Mouse (Mus musculus) heart, embryonic 16.5 days (tissue): Measurements from ENCODE around the gene Wfdc12. TPM values are rescaled to one million over a fixed set of nuclear protein-coding genes. Genes with fewer than 3 reads are reported as not detected.
A peak's percentile ranks its signal among the peaks of the same experiment; 100 is the strongest.

ENCODE experiments used
- ATAC-seq: fragments of 200-750 bp; cut with Nextera tagmentation; replicated peaks from 2 replicates; pipeline ENCODE4 v1.8.0; 2017; ENCODE audit warnings: moderate number of reproducible peaks; ENCODE audit not compliant: insufficient read depth, low FRiP score; ENCODE audit errors: extremely low read depth
- H3K27ac ChIP-seq: fragments of 300-500 bp; sonication (generic); 2 replicates; pipeline ENCODE4 v1.5.1; 2014; ENCODE audit warnings: mild to moderate bottlenecking, low read length, control low read depth, moderate library complexity
- H3K27me3 ChIP-seq: fragments of 300-500 bp; sonication (generic); 2 replicates; pipeline ENCODE4 v1.6.1; 2014; ENCODE audit warnings: low read length, mixed read lengths; ENCODE audit not compliant: control insufficient read depth, insufficient read depth
- H3K36me3 ChIP-seq: fragments of 300-500 bp; sonication (generic); 2 replicates; pipeline ENCODE4 v1.6.1; 2014; ENCODE audit not compliant: control insufficient read depth, insufficient read depth
- H3K4me1 ChIP-seq: fragments of 300-500 bp; sonication (generic); 2 replicates; pipeline ENCODE4 v1.6.1; 2014; ENCODE audit warnings: low read length, mixed read lengths; ENCODE audit not compliant: control insufficient read depth, insufficient read depth
- H3K4me2 ChIP-seq: fragments of 300-500 bp; sonication (generic); 2 replicates; pipeline ENCODE4 v1.6.1; 2014; ENCODE audit warnings: low read depth, mild to moderate bottlenecking, control low read depth, low read length
- H3K4me3 ChIP-seq: fragments of 300-500 bp; sonication (generic); 2 replicates; pipeline ENCODE4 v1.5.1; 2014; ENCODE audit warnings: mild to moderate bottlenecking, control low read depth, low read length
- H3K9ac ChIP-seq: fragments of 300-500 bp; sonication (generic); 2 replicates; pipeline ENCODE4 v1.6.1; 2014; ENCODE audit warnings: low read length, control low read depth
- H3K9me3 ChIP-seq: fragments of 300-500 bp; sonication (generic); replicated peaks from 2 replicates; pipeline ENCODE4 v1.6.1; 2016; ENCODE audit warnings: low read length; ENCODE audit not compliant: control insufficient read depth
- WGBS: fragments of 180-500 bp; shearing (Covaris S2); extraction: QIAGEN DNeasy Blood & Tissue Kit; methylation state at CpG from one replicate; pipeline ENCODE4 v1.1.7; 2014; 5-methylcytosine and 5-hydroxymethylcytosine counted together
- polyA plus RNA-seq: library from polyadenylated mRNA; unstranded; fragments of >200 nt; fragmentation: Nextera tagmentation; extraction: Ambion mirVana; gene quantifications from 2 replicates; pipeline ENCODE4 v1.2.1, GENCODE M21; 2015

Wfdc12 gene
- polyA plus RNA-seq, 1 experiment from 2014 or later: not detected

DNA sequence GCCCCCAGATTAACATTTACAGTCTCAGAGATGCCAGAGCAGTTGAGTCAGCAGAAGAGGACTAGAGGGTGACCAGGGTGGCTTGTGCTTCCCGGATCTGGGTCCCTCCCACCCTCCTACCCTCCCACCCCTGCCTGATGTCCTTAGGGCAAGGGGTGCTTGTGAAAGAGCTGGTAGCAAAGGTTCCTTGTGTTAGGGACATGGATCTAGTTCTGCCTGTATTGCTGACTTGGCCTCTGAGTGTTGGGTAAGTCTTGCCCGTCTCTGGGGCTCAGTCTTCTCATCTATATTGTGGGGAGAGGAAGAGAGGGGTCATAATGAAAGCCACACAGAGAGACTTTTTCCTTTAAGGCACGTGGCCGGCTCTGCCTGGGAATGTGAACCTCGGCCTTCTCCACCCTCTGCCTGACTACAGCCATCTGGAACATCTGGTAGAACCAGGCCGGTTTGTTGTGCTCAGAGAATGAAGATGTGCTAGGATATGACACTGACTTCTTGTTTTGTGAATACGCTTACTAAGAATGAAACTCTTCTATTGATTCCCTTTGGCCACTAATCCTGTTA, 7.6 kb downstream of the Wfdc12 start, which contains the start of gene Wfdc5:
TSS of gene Wfdc5 (minus strand) at position 51 of the 564 bp plus-strand sequence.
- Histone ChIP-seq H3K9ac (no peak within 1 kb of the TSS), H3K4me3 (no peak within 1 kb of the TSS), H3K4me2 (no peak within 1 kb of the TSS), H3K27me3 (no peaks in the 10 kb centered on the region), H3K36me3 (no peaks in the 10 kb centered on the region), H3K27ac (no peak within 1 kb of the TSS), H3K4me1 (no peaks in the 10 kb centered on the region), H3K9me3 (no peaks in the 10 kb centered on the region)
- no peak for ATAC-seq
- 76% methylated on average over 7 of the region's 7 CpGs for WGBS

DNA sequence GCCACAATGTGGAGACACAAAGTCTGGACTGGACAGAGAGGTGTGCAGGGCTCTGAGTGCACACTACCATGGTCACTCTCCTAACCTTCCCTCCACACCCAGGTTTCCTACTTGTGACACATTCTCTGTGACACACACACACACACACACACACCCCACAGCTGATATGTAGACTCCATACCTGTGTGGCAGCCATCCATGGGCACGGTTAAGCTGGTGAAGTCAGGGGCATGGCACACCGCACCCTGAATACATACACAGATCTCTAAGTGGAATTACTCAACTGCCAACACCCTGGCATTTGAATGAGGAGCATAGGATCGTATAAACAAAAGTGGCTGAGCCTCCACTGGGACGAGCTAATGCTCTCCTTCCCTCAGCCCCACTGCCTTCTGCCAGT, 9.6 kb downstream of the Wfdc12 start:
- H3K27me3 ChIP-seq: no peaks in the 10 kb centered on the region
- H3K27ac ChIP-seq: no peak overlapping the region
- H3K9ac ChIP-seq: no peak overlapping the region
- no peaks in the 10 kb centered on the region for H3K9me3 ChIP-seq
- ATAC-seq: no peak
- 78% methylated on average over 4 of the region's 4 CpGs for WGBS
- no peaks in the 10 kb centered on the region for H3K36me3 ChIP-seq
- H3K4me1 ChIP-seq: no peaks in the 10 kb centered on the region
- no peak overlapping the region for H3K4me2 ChIP-seq
- H3K4me3 ChIP-seq: no peak overlapping the region

DNA sequence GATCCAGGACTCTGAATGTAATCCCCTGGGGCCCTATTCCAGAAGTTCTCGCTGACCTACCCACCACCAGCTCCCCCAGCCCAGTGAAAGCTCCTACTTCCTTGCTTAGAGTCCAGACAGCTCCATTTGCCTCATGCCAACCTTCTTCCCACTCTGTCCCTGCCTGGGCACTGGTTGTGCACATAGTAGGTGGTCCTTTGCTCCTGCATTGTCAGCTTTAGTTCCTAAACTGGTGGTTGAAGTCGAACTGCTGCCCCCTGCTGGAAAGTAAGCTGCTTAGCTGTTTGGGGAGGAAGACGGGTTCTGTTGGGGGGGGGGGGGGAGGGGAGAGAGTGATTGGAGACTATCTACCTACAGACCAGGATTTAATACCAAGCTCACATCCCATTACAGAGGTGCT, 10.3 kb downstream of the Wfdc12 start:
- no peak overlapping the region for H3K9ac ChIP-seq
- WGBS: 34% methylated on average over 3 of the region's 3 CpGs

DNA sequence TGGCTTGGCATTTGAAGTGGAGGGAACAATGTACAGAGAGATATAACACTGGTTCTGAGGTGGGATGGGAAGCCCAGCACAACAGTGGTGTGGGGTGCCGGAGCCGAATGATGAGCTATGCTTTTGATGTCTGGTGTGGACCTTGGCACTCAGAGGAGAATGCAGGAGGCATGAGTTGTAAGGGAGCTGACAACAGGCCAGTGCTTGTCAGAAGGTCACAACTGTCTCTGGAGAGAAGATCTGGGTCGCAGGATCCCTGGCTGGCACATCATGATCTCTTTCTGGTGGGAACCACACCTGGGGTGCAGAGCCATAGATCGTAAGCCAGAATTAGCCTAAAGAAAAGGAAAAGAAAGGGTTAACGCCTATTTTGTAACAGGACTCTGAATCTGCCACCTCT, 12.6 kb downstream of the Wfdc12 start:
- Histone ChIP-seq H3K4me2 (no peak overlapping the region), H3K9me3 (no peaks in the 10 kb centered on the region), H3K9ac (no peak overlapping the region), H3K4me1 (peaks cover 5% of the 10 kb centered on the region; the same call in 1 of the 2 replicates), H3K27me3 (peaks cover 3% of the 10 kb centered on the region; the same call in 1 of the 2 replicates), H3K4me3 (no peak overlapping the region), H3K27ac (no peak overlapping the region), H3K36me3 (no peaks in the 10 kb centered on the region)
- WGBS: 76% methylated on average over 5 of the region's 5 CpGs
- no peak for ATAC-seq

More for the DNA sequence above, 10.3 kb downstream of the Wfdc12 start:
- no peaks in the 10 kb centered on the region for H3K9me3 ChIP-seq
- H3K27me3 ChIP-seq: no peaks in the 10 kb centered on the region
- no peak for ATAC-seq
- H3K27ac ChIP-seq: no peak overlapping the region
- no peak overlapping the region for H3K4me2 ChIP-seq
- no peak overlapping the region for H3K4me3 ChIP-seq
- H3K36me3 ChIP-seq: no peaks in the 10 kb centered on the region
- no peaks in the 10 kb centered on the region for H3K4me1 ChIP-seq

DNA sequence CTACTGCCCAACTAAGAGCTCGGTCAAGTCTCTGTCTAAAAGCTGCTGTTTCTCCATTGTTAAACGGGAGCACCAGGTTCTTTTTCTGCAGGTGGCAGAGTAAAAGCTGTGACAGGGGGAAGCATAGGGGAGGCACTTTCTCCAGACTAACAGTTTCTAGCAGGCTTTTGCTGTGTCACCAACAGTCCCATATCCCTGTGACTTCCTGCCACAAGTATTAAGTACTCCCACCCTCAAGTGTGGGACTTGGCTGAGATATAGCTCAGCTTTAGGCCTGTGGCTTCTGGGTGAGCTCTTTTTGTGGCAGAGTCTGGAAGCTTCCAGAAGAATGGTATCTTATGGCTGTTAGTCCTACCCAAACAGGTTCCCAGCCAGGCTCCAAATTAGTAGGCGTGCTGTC, 14.6 kb downstream of the Wfdc12 start:
- H3K36me3 ChIP-seq: no peaks in the 10 kb centered on the region
- peaks cover 16% of the 10 kb centered on the region for H3K27me3 ChIP-seq
- no peak overlapping the region for H3K27ac ChIP-seq
- no peak overlapping the region for H3K4me3 ChIP-seq
- ATAC-seq: no peak
- no peaks in the 10 kb centered on the region for H3K9me3 ChIP-seq
- no peak overlapping the region for H3K9ac ChIP-seq
- no peak overlapping the region for H3K4me2 ChIP-seq
- peaks cover 10% of the 10 kb centered on the region for H3K4me1 ChIP-seq
- 72% methylated on average over 3 of the region's 3 CpGs for WGBS

DNA sequence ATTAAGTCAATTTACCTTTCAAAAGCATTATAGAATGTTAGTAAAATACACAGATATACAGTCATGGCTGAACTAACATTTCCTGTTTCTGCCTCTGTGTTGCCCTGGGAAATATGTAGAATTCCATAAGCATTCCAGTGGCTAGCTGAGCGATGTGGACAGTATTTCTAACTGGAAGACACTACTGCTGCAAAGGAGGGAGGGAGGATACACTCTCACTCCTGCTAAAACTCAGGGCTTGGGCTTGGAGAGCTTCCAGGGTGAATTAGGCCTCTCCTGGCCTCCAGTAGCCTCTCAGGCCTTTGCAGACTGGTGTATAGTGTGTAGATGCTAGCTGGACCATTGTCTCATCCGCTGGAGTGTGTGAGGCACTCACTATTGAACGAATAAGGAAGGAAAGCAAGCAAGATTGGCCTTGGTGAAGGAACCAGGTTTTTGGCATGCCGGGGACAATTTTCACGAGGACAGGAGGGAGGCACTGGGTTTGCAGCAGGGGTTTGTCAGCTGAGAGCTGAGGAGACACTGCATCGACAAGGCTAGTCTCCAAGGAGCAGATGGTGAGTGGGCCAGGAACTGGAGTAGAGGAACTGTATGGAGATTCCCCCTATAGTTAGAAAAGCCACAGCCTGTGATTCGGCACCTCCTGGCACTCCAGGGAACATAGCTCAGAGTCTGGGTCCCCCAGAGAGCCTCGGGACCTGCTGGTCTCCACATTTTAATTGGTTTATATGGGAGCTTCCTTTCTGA, 15.6 kb downstream of the Wfdc12 start:
- Histone ChIP-seq H3K27ac (no peak overlapping the region), H3K4me2 (no peak overlapping the region), H3K9ac (no peak overlapping the region), H3K27me3 (peaks cover 26% of the 10 kb centered on the region), H3K4me3 (no peak overlapping the region), H3K9me3 (no peaks in the 10 kb centered on the region), H3K36me3 (no peaks in the 10 kb centered on the region), H3K4me1 (peaks cover 11% of the 10 kb centered on the region)
- no peak for ATAC-seq
- WGBS: 62% methylated on average over 8 of the region's 8 CpGs

DNA sequence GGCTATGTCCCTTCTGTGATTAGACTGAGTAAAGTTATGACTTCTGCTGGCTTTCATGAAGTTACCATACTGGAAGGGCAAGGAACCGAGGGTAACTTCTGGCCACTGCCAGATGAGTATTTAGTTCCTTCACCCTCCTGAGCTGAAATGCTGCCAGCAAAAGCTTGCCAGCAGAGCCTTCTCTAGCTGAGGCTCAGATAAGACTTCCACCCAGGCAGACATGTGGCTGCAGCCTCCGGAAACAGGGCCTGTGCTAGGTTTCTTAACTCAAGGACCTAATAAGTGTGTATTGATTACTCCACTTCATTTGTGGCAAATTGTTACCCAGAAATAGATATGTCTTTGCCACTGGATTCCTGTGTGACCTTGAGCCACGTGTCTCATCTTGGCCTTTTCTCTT, 17.0 kb downstream of the Wfdc12 start:
- no peak overlapping the region for H3K4me2 ChIP-seq
- no peak overlapping the region for H3K27ac ChIP-seq
- H3K4me3 ChIP-seq: no peak overlapping the region
- ATAC-seq: no peak
- H3K4me1 ChIP-seq: peaks cover 13% of the 10 kb centered on the region
- WGBS: 21% methylated on average over 3 of the region's 3 CpGs
- H3K36me3 ChIP-seq: no peaks in the 10 kb centered on the region
- no peaks in the 10 kb centered on the region; the same call in 1 of the 2 replicates for H3K9me3 ChIP-seq
- H3K27me3 ChIP-seq: peaks cover 41% of the 10 kb centered on the region
- no peak overlapping the region for H3K9ac ChIP-seq

DNA sequence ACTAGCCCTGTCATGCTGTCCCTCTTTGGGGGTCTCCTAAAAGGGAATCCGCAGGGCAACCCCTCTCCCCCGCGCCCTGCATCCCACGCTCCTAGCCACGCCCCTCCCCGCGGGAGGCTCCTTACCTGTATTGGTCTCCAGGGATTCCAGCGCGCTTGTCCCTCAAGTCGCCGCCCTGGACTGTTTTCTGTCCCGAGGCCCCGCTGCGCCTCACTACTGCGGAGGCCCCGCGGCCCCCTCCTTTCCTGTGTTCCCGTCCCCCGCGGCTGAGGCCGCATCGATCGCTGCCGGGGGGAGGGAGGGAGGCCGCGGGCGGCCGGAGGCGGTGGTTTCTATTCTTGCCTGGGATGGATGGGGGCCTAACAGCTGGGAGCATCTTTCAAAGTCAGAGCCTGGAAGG, 19.5 kb downstream of the Wfdc12 start, which contains the start of gene Kcns1:
TSS of gene Kcns1 (minus strand) at position 212 of the 400 bp plus-strand sequence.
- no peaks in the 10 kb centered on the region for H3K36me3 ChIP-seq
- H3K27me3 ChIP-seq: peaks cover 66% of the 10 kb centered on the region
- WGBS: under 1% methylated on average over 28 of the region's 29 CpGs
- H3K4me3 ChIP-seq: peak within 1 kb of the TSS; percentile 39
- H3K4me1 ChIP-seq: peaks cover 19% of the 10 kb centered on the region
- peak within 1 kb of the TSS; percentile 63 for H3K4me2 ChIP-seq
- no peak for ATAC-seq
- no peaks in the 10 kb centered on the region; the same call in 1 of the 2 replicates for H3K9me3 ChIP-seq
- no peak within 1 kb of the TSS for H3K9ac ChIP-seq
- no peak within 1 kb of the TSS for H3K27ac ChIP-seq

DNA sequence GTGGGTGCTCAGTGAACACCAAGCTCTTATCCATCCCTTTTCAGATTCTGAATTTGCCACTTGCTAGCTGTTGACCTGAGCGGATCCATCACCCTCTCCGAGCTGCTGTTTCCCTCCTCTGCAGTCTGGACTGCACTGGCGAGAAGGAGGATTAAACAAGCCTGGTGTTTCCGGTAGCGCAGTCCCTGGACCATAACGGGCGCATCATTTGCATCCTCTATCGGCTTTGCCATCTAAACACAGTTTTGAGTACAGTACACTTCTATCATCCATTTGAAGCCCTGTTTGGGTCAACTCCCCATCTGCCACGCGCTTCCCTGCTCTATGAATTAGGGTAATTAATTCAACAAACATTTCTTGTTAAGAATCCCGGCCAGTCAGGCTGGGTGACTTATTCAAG, 20.1 kb downstream of the Wfdc12 start:
- H3K9me3 ChIP-seq: no peaks in the 10 kb centered on the region; the same call in 1 of the 2 replicates
- H3K27ac ChIP-seq: no peak overlapping the region
- no peak overlapping the region for H3K9ac ChIP-seq
- H3K4me1 ChIP-seq: peaks cover 19% of the 10 kb centered on the region
- H3K4me3 ChIP-seq: no peak overlapping the region
- H3K27me3 ChIP-seq: peaks cover 68% of the 10 kb centered on the region
- H3K4me2 ChIP-seq: no peak overlapping the region
- 12% methylated on average over 11 of the region's 11 CpGs for WGBS
- no peaks in the 10 kb centered on the region for H3K36me3 ChIP-seq
- ATAC-seq: no peak
